Mouse (Mus musculus) left cerebral cortex, postnatal 4 days (tissue): ENCODE measurements at regions not wholly inside any gene's neighbourhood (a gene's known extent, or its start where the extent isn't known, plus 50 kb on each side); places are given as distances from the start of the nearest gene placed in this dataset.

Experiments used
- DNase-seq: peaks from one replicate; pipeline ENCODE4 v3.0.0-alpha.2; 2022
- intact Hi-C: fragments of 180-260 bp; cut with DNase I; formaldehyde crosslinking; loops from one replicate; pipeline ENCODE4 v1.15.1; 2025

DNA sequence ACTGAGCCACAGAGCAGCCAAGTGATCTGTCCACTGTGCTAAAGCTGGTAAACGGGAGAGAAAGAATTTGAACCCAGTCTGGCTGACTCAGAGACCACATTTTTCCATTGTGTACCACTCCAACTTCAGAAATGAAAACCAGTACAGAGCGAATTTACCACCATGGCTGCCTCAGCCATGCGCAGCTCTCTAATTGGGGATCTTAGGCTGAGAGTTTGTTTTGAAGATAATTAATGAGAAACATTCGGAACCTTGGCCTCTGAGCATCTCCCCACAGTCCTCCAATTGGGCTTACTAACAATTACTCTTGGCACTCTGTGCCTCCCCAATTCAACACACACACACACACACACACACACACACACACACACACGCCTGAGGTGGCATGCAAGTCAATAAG lies 128.3 kb downstream of the Mtx3 start:
- intact Hi-C loops: no loop called here
- no peak for DNase-seq

DNA sequence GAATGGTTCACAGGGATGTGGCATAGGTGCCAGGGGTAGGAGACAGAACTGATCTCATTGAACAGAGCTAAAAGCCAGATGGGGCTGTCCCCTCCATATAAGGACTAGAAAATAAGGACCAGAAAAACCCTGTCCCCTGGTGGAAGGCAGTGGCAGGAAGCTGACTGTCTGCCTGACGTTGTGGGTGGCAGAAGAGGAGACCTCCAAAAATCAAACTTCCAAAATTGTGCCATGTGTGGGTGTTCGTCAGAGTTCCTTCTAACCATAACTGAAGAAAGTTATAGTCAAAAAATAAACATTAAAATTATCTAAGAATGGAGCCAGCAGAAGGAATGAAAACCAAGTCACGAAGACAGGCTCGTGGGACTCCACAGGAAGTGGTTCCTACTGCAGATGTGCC lies 129.2 kb downstream of the Mtx3 start:
- DNase-seq: no peak
- intact Hi-C loops: no loop called here

- peak; percentile 77 for DNase-seq
- intact Hi-C loops: loop anchor here (10.0 kb wide), 2 partner anchors 88 to 258 kb away; no protein-coding TSS in a partner anchor
Measured at GRCm38 (mm10) chr13:92986719-92987553, 142.4 kb downstream of the Mtx3 start.

GRCm38 (mm10) chr13:92987691-92988090 lies 143.1 kb downstream of the Mtx3 start:
- intact Hi-C loops: loop anchor here (10.0 kb wide), 2 partner anchors 87 to 257 kb away; no protein-coding TSS in a partner anchor
- no peak for DNase-seq

DNA sequence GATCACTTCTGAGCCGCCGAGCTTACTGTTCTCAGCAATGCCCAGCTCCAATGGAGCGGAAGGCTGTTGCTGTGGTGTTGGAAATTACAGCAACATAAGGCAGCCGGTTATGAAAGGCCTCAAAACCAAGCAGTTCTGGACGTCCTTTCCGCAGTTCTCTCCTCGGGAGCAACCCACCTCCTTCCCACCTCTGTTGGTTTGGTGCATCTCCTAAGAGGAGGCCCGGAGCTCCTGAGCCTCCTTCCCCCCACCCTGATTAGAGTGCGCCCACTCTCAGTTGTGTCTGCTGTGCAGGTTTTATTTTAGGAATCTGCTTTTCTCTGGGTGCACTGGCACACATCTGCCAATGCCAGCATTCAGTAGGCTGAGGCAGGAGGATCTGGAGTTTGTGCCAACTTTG lies 144.0 kb downstream of the Mtx3 start:
- intact Hi-C loops: loop anchor here (10.0 kb wide), 2 partner anchors 86 to 256 kb away; no protein-coding TSS in a partner anchor
- peak; percentile 12 for DNase-seq

DNA sequence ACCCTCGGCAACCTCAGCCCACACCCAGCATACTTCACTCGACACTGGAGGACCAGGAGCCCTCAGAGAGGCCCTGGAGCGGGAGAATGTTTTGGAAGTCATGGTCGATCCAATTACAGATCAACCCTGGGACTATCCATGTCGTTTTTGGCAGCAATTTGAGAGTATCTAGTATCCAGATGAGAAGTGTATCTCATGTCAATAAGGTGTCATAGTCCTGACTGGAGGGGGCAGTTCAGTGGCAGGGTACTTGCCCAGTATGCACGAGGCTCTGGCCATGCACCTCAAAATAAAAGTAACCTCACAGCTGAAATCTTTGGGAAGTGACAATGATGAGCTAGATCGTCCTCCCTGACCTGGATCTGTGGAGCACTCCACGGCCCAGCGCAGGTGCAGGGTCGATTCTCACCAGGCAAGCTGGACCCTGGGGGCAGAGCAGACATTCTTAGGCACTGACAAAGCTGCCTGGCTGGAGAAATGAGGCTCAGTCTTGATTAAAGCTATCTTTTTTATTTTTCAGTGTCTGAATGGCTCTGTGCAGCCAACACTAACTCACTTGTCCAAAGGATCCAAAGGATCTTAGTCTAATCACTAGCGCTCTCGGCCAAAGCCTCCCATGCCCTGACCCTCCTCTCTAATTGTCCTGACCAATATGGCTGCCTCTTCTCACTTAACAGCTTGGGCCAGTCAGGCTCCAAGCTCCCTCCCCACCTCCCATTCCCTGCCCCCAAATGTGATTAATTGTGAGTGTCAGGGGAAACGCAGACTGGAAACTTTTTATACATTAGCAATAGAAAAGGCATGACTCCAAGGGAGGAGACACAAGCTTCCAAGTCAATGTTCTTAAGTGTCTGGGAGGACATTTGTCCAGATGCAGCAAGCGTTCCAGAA lies 146.0 kb downstream of the Mtx3 start:
- no peak for DNase-seq
- intact Hi-C loops: loop anchor here (10.0 kb wide), 1 partner anchor 236 kb away; no protein-coding TSS in a partner anchor
